Mouse (Mus musculus) stomach, adult 2 months (tissue): Measurements from ENCODE around the gene Ryr2. TPM values are rescaled to one million over a fixed set of nuclear protein-coding genes. Genes with fewer than 3 reads are reported as not detected.

Experiments used
- polyA plus RNA-seq: library from polyadenylated mRNA; depleted of rRNA; stranded (reverse); fragments of >200 nt; gene quantifications from 2 replicates; pipeline ENCODE4 v1.2.3, GENCODE M21; 2012; rRNA removed

The Ryr2 gene
- polyA plus RNA-seq = 0.18 and 0.31 TPM in 2 replicates

GRCm38 (mm10) chr13:12106662-12107632 is at the start of gene Ryr2:
TSS of gene Ryr2 (minus strand) at chr13:12106945.

Other genes with a start within 250 kb of the Ryr2 start
- 0.51 and 1.0 TPM in 2 replicates for gene Mtr, start 151.2 kb upstream of the Ryr2 start, polyA plus RNA-seq
- 35.7 and 36.2 TPM in 2 replicates for gene Actn2, start 233.8 kb upstream of the Ryr2 start, polyA plus RNA-seq